Mouse (Mus musculus) naive thymus-derived CD4-positive, alpha-beta T cell, adult 2 months (primary cell): ENCODE data around the gene Chrm3.

Experiments
- DNase-seq: peaks from one replicate; pipeline ENCODE4 v3.0.0-alpha.2; 2011; ENCODE audit warnings: low read depth

Chrm3 gene

DNA sequence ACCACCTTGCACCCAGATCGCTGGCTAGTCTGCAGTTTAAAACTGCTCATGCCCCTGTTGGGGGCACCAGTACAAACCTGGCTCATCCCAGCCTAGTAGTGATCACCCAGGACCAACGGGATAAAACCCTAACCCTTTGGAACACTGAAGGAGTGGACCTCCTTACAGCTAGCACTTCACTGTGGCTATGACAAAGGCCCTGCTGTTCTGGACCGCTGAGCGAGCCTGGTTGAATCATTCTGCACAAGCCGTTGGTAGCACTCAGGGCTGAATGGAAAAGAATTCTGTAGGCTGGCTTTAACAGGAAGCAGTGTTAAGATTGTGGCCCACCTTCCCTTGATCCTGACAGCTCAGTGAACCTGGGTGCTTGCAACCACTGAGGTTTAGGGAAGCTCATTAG, 470.2 kb downstream of the Chrm3 start:
- no peak for DNase-seq

DNA sequence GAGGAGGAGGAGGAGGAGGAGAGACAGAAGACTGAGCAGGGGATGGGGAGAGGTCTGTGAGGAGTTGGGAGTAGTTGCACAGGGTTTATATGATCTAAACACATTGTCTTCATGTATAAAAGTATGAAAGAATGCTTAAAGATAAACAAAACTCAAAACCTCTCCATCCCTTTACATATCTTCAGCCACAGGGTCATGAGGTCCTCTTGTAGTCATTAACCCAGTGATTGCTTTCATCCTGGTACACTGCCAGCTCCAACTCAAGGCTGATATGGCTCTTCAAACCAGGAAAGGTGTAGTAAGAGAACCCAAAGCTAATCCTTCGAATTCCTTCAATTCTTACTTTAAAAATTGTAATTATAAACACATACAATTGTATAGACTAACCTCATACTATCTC, 470.7 kb downstream of the Chrm3 start:
- no peak for DNase-seq

DNA sequence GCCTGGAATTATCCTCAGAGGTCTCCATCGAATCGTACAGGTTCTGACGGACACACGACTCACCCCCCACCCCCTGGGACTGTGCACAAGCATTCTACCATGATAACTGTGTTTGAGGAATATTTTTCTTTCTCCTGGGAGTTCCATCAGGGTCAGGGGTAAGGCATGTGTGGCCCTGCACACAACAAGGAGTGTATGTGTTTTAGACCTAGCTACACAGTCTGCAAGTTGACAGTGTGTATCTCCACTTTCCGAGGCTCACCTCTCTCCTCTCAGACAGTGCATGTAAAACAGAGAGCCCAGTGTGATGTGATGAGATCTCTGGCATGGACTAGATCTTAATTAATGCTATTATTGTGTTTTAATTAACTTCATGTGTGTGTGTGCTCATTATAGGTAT, 472.4 kb downstream of the Chrm3 start:
- no peak for DNase-seq

DNA sequence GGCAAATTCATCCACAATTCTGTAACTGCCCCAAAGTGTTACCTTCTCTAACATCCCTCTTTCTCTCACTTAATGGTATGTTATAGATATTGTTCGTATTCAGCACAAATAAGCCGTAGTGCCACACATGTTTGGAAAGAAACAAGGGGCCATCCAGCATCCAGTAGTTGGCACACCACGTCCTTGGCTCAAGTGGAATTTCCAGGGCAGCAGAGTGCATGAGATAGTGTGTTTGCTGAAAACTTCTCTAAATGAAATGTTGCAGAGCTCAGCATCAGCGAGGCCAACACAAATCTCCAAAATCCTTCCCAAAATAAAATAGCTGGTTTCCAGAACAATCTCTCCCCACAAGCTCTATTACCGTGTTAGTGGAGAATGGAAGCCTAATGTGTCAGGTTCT, 473.4 kb downstream of the Chrm3 start:
- no peak for DNase-seq

DNA sequence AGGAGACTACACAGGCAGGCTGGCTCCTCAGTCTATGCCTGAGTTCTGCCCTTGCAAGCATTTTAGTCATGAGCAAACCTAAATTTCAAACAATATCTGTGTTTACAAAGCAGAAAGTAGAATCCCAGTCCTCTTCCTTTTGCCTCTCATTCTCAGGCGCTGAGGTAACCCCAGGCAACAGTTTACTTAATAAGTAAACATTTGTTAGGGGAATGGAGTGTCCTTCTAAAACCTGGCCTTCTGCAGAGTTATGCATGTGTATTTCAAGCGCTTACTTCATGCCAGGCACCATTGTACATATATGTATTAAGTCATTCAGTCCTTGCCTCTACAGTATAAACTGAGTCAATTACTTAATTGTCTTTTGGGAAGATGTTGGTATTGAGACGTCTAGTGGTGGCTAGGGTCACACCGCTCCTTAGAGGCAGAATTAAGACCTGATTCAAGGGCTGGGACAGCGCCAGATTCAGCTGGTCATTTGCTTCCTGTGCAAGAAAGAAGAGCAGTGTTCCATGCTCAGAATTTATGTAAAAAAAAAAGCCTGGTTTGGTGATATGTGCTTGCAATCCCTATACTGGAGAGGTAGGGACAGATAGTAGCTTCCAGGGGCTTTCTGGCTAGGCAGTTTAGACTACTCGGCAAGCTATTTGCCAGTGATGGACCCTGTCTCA, 474.0 kb downstream of the Chrm3 start:
- DNase-seq: no peak

DNA sequence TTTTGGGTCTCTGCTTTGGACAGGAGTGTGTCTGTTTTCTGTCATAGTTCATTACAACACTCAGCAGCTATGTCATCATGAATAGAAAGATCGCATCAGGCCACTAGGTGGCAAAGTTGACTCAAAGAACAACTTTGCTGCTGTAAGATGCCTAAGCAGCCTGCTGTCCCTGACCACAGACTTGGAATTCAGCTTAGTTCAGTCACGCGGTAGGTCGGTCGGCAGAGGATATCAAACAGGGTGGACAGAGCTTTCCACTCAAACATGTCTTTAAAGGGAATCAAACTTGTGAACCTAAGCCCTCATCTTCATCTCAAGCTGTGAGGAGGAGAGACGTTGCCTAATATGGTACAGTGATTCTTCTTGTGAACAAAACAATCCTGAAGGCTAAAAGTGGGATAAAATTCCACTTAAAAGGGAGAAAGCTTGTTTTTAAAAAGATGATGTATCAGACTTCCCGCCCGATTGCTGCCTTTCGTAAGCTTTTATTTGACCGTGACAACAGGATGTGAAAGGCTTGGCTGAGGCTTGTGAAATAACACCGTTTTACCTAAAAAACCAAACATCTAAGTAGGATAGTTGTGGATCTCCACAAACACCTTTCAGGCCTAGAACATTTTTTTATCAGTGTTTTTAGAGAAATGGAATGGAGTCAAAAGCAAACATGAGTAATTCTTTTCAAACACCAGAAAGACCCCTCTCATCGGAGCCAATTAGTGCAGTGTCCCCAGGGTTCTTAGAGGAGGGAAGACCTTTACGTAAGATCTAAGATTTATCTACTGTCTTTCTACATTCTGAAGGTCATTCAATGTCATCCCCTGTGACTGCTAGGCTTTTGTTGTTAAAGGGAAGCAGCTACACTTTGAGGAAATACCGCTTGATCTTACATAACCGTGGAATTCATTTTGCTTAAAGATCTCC, 478.0 kb downstream of the Chrm3 start:
- peak; percentile 76 for DNase-seq

DNA sequence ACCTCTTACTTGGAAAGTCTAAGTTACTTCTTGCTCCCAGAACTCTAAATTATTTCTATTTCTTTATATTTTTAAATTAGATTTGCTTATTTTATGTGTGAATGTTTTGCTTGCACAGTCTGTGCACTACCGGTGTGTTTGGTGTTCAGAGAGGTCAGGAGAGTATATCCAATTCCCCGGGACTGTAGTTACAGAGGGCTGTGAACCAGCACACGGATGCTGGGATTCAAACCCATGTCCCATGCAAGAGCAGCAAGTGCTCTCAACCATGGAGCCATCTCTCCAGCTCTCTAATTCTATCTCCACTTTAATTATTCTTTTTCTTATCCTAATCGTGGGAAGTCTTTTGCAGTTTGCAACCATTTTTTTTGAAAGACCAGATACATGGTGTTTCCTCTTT, 478.7 kb downstream of the Chrm3 start:
- DNase-seq: no peak

DNA sequence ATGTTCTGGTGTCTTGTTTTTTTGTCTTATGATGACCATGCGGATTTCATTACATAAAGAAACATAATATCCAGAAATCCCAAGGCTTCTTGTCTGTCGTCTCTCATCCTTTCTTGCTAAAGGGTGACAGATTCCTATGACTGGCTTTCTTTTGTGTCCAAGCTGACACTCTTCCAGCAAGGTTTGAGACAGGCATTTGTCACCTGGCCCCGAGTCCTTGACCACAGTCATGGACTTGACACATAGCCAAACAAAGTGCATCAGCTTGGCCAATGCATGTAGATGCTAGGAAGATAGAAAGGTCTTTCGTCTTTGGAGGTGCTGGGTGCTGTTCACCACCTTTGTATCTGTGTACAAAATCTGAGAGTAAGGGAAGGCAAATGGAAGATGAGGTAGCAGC, 480.2 kb downstream of the Chrm3 start:
- no peak for DNase-seq

DNA sequence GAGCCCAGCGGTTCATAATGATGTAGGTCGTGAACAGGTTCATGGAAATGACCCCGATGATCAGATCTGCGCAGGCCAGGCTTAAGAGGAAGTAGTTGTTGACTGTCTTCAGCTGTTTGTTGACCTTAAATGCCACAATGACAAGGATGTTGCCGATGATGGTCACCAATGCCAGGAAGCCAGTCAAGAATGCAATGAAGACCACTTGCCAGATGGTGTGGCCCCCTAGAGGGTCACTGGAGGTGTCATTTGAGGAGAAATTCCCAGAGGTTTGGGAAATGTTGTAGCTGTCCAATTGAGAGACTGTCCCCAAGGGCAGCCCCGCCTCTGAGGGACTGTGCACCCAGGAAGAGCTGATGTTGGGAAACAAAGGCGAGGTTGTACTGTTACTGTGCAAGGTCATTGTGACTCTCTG, 482.0 kb downstream of the Chrm3 start:
- no peak for DNase-seq

DNA sequence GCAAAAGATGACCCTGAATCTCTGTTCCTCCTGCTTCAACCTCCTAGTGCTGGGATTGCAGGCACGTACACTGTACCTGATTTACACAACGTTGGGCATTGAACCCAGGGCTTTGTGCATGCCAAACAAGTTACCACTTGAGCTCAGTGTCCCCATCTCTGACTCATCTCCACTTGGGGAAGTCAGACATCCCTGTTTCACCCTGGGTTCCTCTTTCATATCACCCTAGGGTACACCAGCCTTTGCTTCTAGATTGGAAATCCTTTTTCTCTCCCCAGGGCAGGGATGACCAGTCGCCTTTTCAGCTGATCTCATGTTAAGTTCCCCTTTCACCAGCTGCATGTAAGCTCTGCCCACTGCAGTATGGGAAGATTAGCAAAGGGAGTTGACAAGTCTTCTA, 487.3 kb downstream of the Chrm3 start:
- DNase-seq: no peak

DNA sequence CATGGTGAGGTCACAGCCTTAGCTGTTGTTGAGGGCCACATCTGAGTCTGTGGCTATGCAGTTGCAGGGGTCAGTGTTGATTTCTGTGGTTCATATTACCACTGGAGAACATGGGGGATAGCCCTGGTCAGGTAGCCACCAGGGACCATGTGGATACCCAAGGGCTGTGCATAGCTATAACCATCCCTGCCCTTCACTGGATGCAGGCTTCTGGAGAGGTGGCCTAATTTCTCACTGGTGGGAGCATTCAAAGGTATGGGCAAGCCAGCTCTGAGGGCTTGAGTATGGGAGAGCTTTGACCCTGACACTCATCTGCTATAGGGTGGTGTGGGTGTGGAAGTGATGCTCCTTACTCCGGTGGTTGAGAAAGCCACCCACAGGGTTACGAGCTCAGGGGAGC, 494.5 kb downstream of the Chrm3 start:
- DNase-seq: no peak

DNA sequence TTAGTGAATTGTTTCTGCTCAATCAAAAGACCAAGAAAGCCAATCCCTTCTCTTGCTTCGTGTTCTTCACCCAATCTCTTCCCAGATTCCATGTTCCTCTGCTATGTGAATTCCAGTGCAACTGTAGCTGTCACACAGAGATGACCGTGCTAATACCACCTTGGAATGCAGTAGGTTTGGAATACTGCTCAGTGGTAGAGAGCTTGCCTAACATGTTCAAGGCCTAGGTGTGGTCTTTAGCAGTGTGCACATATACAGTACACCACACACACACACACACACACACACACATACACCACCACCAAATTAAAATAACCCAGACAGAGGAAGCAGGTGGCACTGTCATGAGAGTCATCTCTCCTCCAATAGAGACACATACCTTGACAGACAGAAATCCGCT, 513.1 kb downstream of the Chrm3 start:
- no peak for DNase-seq

DNA sequence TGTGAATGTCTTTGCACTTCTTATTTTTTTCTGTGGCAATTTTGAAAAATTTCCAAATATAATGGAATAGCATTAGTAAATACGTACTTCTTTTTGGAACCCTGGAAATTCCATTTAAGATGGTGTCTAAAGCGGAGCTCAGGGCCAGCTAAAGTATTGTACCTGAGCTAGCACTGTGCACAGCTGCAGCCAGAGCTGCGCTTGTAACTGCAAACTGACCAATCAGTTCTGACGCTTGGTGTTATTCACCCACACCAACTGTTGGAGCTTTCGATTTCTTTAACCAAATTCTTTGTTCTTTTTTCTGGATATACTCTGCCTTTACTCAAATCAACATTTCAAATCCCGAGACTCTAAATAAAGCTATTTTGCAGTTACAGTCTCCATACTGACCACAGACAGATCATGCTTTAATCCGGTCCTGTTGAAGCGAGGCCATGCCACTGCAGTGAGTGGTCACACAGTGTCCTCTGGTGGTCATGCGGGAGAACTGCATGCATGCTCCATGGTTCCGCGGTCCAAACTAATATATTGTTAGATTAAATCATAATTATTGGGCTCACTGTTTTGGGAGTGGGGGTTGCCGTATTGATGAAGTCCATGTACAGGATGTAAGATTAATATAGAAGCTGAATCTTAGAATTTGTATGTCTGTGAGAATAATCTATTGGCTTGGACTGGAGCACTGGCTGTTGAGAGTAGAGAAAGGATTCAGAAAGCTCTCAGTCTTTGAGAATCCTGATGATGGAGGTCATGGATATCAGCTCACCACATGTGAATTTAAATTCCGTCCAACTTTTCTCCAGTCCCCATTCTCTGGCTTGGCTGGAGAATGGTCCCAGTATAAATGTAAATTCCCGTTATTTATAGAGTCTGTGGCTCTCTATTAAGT, 513.9 kb downstream of the Chrm3 start:
- peak; percentile 64 for DNase-seq

DNA sequence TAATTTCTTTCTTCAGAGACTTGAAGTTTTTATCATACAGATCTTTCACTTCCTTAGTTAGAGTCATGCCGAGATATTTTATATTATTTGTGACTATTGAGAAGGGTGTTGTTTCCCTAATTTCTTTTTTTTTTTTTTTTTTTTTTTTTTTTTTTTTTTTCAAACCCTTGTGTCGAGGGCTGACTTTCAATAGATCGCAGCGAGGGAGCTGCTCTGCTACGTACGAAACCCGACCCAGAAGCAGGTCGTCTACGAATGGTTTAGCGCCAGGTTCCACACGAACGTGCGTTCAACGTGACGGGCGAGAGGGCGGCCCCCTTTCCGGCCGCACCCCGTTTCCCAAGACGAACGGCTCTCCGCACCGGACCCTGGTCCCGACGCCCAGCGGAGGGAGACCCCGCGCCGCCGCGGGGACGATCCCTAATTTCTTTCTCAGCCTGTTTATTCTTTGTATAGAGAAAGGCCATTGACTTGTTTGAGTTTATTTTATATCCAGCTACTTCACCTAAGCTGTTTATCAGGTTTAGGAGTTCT, 526.4 kb downstream of the Chrm3 start:
- DNase-seq: peak; percentile 83

DNA sequence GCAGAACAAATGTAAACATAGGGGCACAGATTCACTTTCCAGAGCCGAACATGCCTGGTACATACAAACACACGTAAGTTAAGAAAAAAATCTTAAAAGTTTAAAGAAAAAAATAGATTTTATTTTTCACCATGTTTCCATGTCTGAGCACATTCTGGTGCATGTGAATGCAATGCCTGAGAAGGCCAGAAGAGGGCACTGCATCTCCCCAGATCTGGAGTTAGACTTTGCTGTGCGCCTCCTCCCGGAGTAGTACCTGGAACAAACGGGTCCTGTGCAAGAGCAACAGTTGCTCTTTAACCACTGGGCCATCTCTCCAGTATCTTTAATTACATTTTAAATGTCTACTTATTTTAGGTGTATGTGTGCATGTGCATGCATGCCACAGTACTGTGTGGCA, 534.4 kb downstream of the Chrm3 start:
- DNase-seq: peak; percentile 34
